Mouse (Mus musculus): ENCODE measurements around the gene Plcd3. TPM values are rescaled to one million over a fixed set of nuclear protein-coding genes. Genes with fewer than 3 reads are reported as not detected.

Plcd3 gene
- total and polyA plus RNA-seq, 3 experiments, result 2.0 to 2.6 TPM; not detected in 1

GRCm38 (mm10) chr11:103141944-103142255, 40.4 kb upstream of the Plcd3 start:
- no peaks in the 10 kb centered on the region for H3K79me2 ChIP-seq (ENCODE audit: control insufficient read depth, insufficient read depth, low read length, poor library complexity)
- no peak for TF ChIP-seq SMC3 (IDR thresholded peaks at IDR 0.05; ENCODE audit: low read depth, low read length)
- peak; percentile 79; the same call in 1 of the 2 replicates for TF ChIP-seq JUND (IDR thresholded peaks at IDR 0.05; ENCODE audit: low read depth, low read length)
- H3K9me3 ChIP-seq (replicated peaks; ENCODE audit: insufficient read depth, low read length), result no peaks in the 10 kb centered on the region
- no peaks in the 10 kb centered on the region for H3K27me3 ChIP-seq (ENCODE audit: control insufficient read depth in 1 of 2, insufficient read depth in 2 of 2, low read length in 2 of 2)
- H3K9ac ChIP-seq (ENCODE audit: control insufficient read depth, low read depth, low read length, poor library complexity, severe bottlenecking), result no peak overlapping the region
- DNase-seq (ENCODE audit: low read depth, low spot score), result no peak
- H3K4me3 ChIP-seq (ENCODE audit: control insufficient read depth in 1 of 2, insufficient read depth in 1 of 2, low read depth in 2 of 2, low read length in 2 of 2), result no peak overlapping the region
- peaks cover 0 to 4% of the 10 kb centered on the region in 2 experiments; a peak in 1 of 4 replicates for H3K36me3 ChIP-seq (ENCODE audit: control insufficient read depth in 1 of 2, insufficient read depth in 2 of 2, low read length in 2 of 2)
- peaks cover 0 to 5% of the 10 kb centered on the region in 2 experiments; a peak in 3 of 4 replicates for H3K4me1 ChIP-seq (ENCODE audit: control insufficient read depth in 1 of 2, insufficient read depth in 2 of 2, low read length in 2 of 2)
- H3K27ac ChIP-seq (ENCODE audit: control insufficient read depth, low read depth, low read length), result no peak overlapping the region

GRCm38 (mm10) chr11:103141101-103141943, 39.9 kb upstream of the Plcd3 start:
- no peak for TF ChIP-seq ZC3H11A (IDR thresholded peaks at IDR 0.05; ENCODE audit: low read depth, low read length)
- TF ChIP-seq CHD1 (IDR thresholded peaks at IDR 0.05; ENCODE audit: low read depth, low read length), result no peak
- no peak for TF ChIP-seq SMC3 (IDR thresholded peaks at IDR 0.05; ENCODE audit: low read depth, low read length)
- no peak for TF ChIP-seq MEF2A (IDR thresholded peaks at IDR 0.05; ENCODE audit: extremely low read depth, insufficient replicate concordance, low read depth, low read length, poor library complexity, severe bottlenecking)
- TF ChIP-seq POLR2AphosphoS2 (IDR thresholded peaks at IDR 0.05; ENCODE audit: low read length), result no peak
- no peak for TF ChIP-seq ZMIZ1 (IDR thresholded peaks at IDR 0.05; ENCODE audit: low read depth, low read length)
- TF ChIP-seq RAD21 (IDR thresholded peaks at IDR 0.05; ENCODE audit: low read depth, low read length), result no peak
- TF ChIP-seq GATA1 (IDR thresholded peaks at IDR 0.05; ENCODE audit: low read depth, low read length), result no peak
- no peak for TF ChIP-seq USF2 (IDR thresholded peaks at IDR 0.05; ENCODE audit: borderline replicate concordance in 1 of 2, insufficient read depth in 1 of 2, low read depth in 1 of 2, low read length in 2 of 2)
- no peak for TF ChIP-seq JUND (IDR thresholded peaks at IDR 0.05; ENCODE audit: low read depth, low read length)
- TF ChIP-seq SIN3A (IDR thresholded peaks at IDR 0.05; ENCODE audit: low read length), result no peak
- no peak for TF ChIP-seq POLR2A (IDR thresholded peaks at IDR 0.05; ENCODE audit: control insufficient read depth in 1 of 2, insufficient read depth in 1 of 2, low read depth in 1 of 2, low read length in 2 of 2, poor library complexity in 1 of 2)
- H3K79me2 ChIP-seq (ENCODE audit: control insufficient read depth, insufficient read depth, low read length, poor library complexity), result no peaks in the 10 kb centered on the region
- H3K9me3 ChIP-seq (replicated peaks; ENCODE audit: insufficient read depth, low read length), result no peaks in the 10 kb centered on the region
- H3K4me3 ChIP-seq (ENCODE audit: control insufficient read depth in 1 of 2, insufficient read depth in 1 of 2, low read depth in 2 of 2, low read length in 2 of 2), result no peak overlapping the region
- no peak overlapping the region for H3K27ac ChIP-seq (ENCODE audit: control insufficient read depth, low read depth, low read length)
- H3K9ac ChIP-seq (ENCODE audit: control insufficient read depth, low read depth, low read length, poor library complexity, severe bottlenecking), result no peak overlapping the region
- DNase-seq (ENCODE audit: low read depth, low spot score), result no peak
- H3K36me3 ChIP-seq (ENCODE audit: control insufficient read depth in 1 of 2, insufficient read depth in 2 of 2, low read length in 2 of 2), result peaks cover 0 to 5% of the 10 kb centered on the region in 2 experiments; a peak in 2 of 4 replicates
- H3K4me1 ChIP-seq (ENCODE audit: control insufficient read depth in 1 of 2, insufficient read depth in 2 of 2, low read length in 2 of 2), result peaks cover 2 to 7% of the 10 kb centered on the region in 2 experiments
- no peaks in the 10 kb centered on the region for H3K27me3 ChIP-seq (ENCODE audit: control insufficient read depth in 1 of 2, insufficient read depth in 2 of 2, low read length in 2 of 2)

GRCm38 (mm10) chr11:103140763-103141100, 39.3 kb upstream of the Plcd3 start:
- DNase-seq (ENCODE audit: low read depth, low spot score), result no peak
- H3K27me3 ChIP-seq (ENCODE audit: control insufficient read depth in 1 of 2, insufficient read depth in 2 of 2, low read length in 2 of 2), result no peaks in the 10 kb centered on the region
- no peak overlapping the region for H3K4me3 ChIP-seq (ENCODE audit: control insufficient read depth in 1 of 2, insufficient read depth in 1 of 2, low read depth in 2 of 2, low read length in 2 of 2)
- peaks cover 0 to 10% of the 10 kb centered on the region in 2 experiments; a peak in 2 of 4 replicates for H3K36me3 ChIP-seq (ENCODE audit: control insufficient read depth in 1 of 2, insufficient read depth in 2 of 2, low read length in 2 of 2)
- TF ChIP-seq POLR2AphosphoS2 (IDR thresholded peaks at IDR 0.05; ENCODE audit: low read length) (no peak), BHLHE40 (IDR thresholded peaks at IDR 0.05; ENCODE audit: borderline replicate concordance, low read depth, low read length) (no peak), TBP (IDR thresholded peaks at IDR 0.05; ENCODE audit: low read depth, low read length) (no peak), UBTF (IDR thresholded peaks at IDR 0.05; ENCODE audit: borderline replicate concordance, insufficient read depth, low read depth, low read length) (no peak), RAD21 (IDR thresholded peaks at IDR 0.05; ENCODE audit: low read depth, low read length) (no peak), MEF2A (IDR thresholded peaks at IDR 0.05; ENCODE audit: extremely low read depth, insufficient replicate concordance, low read depth, low read length, poor library complexity, severe bottlenecking) (no peak), KAT2A (conservative IDR thresholded peaks at IDR 0.05; ENCODE audit: low read depth, low read length) (no peak), GATA1 (IDR thresholded peaks at IDR 0.05; ENCODE audit: low read depth, low read length) (no peak), ETS1 (IDR thresholded peaks at IDR 0.05; ENCODE audit: low read depth, low read length) (no peak), TAL1 (IDR thresholded peaks at IDR 0.05; ENCODE audit: low read length) (no peak), ZMIZ1 (IDR thresholded peaks at IDR 0.05; ENCODE audit: low read depth, low read length) (no peak), MAZ (IDR thresholded peaks at IDR 0.05; ENCODE audit: low read depth, low read length) (no peak), NELFE (IDR thresholded peaks at IDR 0.05; ENCODE audit: low read depth, low read length) (no peak), MYC (IDR thresholded peaks at IDR 0.05; ENCODE audit: low read depth, low read length) (no peak), MYB (IDR thresholded peaks at IDR 0.05; ENCODE audit: low read depth, low read length) (no peak), CTCF (IDR thresholded peaks at IDR 0.05 in 2 of 3, conservative IDR thresholded peaks at IDR 0.05 in 1 of 3; ENCODE audit: control insufficient read depth in 1 of 3, insufficient read depth in 1 of 3, low read depth in 2 of 3, low read length in 3 of 3, poor library complexity in 1 of 3, severe bottlenecking in 1 of 3) (no peak), USF2 (IDR thresholded peaks at IDR 0.05; ENCODE audit: borderline replicate concordance in 1 of 2, insufficient read depth in 1 of 2, low read depth in 1 of 2, low read length in 2 of 2) (no peak)
- H3K27ac ChIP-seq (ENCODE audit: control insufficient read depth, low read depth, low read length), result no peak overlapping the region
- H3K4me1 ChIP-seq (ENCODE audit: control insufficient read depth in 1 of 2, insufficient read depth in 2 of 2, low read length in 2 of 2), result peaks cover 5 to 11% of the 10 kb centered on the region in 2 experiments
- no peaks in the 10 kb centered on the region for H3K9me3 ChIP-seq (replicated peaks; ENCODE audit: insufficient read depth, low read length)
- no peak overlapping the region for H3K9ac ChIP-seq (ENCODE audit: control insufficient read depth, low read depth, low read length, poor library complexity, severe bottlenecking)
- no peaks in the 10 kb centered on the region for H3K79me2 ChIP-seq (ENCODE audit: control insufficient read depth, insufficient read depth, low read length, poor library complexity)
